Mouse (Mus musculus) frontal cortex, postnatal 10 days (tissue): ENCODE measurements around the gene Scgb1a1.
"Not testable (repeated sequence)": the region's sequence is repeated elsewhere in the genome, so short reads cannot be mapped to it uniquely, and the experiment has no call there.

Source experiments
- DNase-seq, 2 experiments: peaks; one replicate each; pipeline ENCODE4 v3.0.0; 2022; ENCODE audit warnings: low spot score in 2 of 2, mixed read lengths in 1 of 2

Scgb1a1 gene

DNA sequence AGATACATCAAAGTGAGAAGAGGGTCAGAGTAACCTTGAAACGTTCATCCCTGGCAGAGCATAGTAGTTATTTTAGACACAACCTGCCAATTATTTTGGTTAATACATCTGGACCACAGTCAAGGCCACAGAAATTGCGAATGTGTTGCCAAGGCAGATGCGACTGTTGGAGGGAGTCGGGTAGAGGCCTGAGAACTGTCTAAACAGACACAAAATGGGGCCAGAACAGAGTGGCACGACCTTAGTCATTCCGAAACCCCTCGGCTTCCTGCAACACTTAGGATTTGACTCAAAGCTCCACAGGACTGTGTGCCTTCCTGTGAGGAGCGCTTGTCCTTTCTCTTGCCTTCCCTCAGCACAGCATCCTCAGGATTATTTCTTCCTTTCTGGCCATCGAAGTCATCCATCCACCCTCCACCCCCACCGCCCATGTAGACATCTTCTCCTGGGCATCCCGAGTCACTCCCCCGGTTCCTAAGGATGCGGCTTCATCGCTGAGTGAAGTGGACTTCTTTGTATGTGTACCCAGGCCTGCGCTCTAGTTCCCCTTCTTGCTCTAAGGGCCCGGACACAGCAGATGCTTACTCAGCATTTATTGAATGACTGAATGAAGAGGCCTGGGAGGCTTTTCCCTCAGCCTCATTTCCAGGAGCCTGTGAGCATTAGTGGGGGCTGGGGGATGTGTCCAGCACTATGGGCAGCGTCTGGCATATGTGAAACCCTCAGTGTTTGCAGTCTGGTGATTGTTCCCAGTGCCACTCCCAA lies 12.7 kb upstream of the Scgb1a1 start:
- DNase-seq: no peak

DNA sequence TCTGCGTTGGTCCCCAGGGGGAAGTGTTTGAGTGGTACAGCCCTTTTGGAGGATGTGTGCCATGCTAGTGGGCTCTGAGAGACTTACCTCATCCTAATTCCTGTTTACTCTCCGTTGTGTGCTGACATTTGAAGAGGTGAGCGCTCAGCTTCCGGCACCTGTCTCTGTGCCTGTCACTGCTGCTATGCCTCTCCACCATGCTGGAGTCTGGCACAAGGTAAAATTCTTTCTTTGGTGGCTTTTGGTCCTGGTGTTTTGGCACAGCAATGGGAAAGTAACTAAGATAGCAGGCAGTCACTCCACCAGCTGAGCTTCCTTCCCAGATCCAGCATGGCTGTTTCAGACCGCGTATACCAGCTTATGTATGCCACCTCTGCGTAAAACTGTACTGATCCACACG lies 12.0 kb upstream of the Scgb1a1 start:
- no peak for DNase-seq

DNA sequence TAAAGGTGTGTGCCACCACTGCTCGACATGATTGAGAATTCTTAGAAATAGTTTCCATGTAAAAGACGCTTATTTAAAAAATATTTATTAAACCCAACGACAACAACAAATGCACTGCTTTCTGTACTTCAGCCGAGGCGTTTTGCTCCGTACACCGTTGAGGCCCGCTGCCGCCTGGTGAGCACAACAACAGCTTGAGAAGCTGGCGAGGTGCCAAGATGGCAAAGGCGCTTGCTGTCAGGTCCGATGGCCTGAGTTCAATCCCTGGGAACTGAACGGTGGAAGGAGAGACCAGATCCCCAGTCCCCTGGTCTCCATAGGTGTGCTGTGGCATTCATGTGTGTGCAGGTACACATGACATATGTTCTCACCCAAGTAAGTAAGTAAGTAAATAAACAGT lies 9.7 kb upstream of the Scgb1a1 start:
- DNase-seq: no peak

- DNase-seq: no peak
These were observed 7.4 kb upstream of the Scgb1a1 start for GRCm38 (mm10) chr19:9095111-9095510.

- no peak for DNase-seq
These were observed 3.0 kb upstream of the Scgb1a1 start for GRCm38 (mm10) chr19:9090709-9091108.

GRCm38 (mm10) chr19:9090191-9090590 lies 2.4 kb upstream of the Scgb1a1 start:
- no peak for DNase-seq

DNA sequence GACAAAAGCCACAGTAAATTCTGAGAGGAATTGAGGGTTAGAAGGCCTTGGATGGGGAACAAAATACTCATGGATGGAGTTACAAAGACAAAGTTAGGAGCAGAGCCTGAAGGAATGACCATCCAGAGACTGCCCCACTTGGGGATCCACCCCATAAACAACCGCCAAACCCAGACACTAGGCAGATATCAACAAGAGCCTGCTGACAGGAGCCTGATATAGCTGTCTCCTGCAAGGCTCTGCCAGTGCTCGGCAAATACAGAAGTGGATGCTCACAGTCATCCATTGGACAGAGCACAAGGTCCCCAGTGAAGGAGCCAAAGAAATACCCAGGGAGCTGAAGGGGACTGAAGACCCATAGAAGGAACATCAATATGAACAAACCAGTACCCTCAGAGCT lies 3.9 kb downstream of the Scgb1a1 start:
- not testable (repeated sequence) for DNase-seq

- no peak for DNase-seq
These were observed 4.8 kb downstream of the Scgb1a1 start for GRCm38 (mm10) chr19:9083010-9083355.

- DNase-seq: peak; percentile 52 to 75
These were observed 5.4 kb downstream of the Scgb1a1 start for GRCm38 (mm10) chr19:9082191-9083009.

- no peak for DNase-seq
These were observed 6.2 kb downstream of the Scgb1a1 start for GRCm38 (mm10) chr19:9081311-9082190.

DNA sequence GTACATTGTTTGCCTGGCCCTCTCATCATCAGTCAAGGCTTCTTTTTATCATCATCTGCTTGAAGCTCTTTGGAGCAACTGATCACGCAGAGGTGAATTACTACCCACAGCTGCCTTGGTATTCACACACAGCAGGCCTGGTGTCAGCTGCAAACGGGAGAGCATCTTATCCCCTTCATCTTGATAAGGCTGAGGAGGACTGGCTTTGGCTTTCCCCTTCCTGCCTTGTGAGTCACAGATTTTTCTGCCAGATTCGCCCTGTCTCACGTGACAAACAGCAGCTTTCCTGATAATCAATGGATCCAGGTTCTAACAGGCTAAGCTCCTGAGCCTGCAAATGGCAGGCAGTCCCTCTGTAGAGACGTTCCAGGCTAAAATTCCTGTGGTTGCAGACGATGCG lies 7.8 kb downstream of the Scgb1a1 start:
- DNase-seq: no peak

DNA sequence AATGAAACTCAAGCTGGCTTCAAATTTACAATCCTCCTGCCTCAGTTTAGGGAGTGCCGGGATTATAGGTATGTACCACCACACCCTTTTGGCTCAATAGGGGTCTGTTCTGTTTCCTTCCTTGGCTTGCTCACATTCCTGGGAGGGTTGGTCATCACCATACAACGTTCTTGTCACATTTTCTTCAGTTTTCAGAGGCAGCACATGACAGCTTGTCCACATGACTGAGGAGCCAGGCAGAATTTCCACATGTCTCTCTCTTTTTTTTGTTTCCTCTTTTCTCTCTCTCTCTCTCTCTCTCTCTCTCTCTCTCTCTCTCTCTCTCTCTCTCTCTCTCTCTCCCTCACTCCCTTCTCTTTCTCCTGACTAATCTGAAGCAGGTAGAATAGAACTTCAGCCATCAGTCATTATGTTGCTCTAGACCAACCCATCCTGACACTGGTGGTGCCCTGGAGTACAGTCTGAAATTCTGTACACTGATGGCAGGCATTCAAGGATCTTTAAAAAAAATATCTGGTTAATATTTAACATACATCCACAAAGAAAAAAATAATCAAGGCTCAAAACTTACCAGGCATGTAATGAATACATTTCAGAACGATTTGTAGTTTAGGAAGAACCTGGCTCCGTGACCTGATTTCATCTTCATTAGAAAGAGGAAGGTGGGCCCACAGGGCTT lies 10.6 kb downstream of the Scgb1a1 start:
- no peak for DNase-seq

- no peak for DNase-seq
These were observed 11.7 kb downstream of the Scgb1a1 start for GRCm38 (mm10) chr19:9076035-9076434.

GRCm38 (mm10) chr19:9075558-9075957 lies 12.2 kb downstream of the Scgb1a1 start:
- no peak for DNase-seq

GRCm38 (mm10) chr19:9074424-9074823 lies 13.3 kb downstream of the Scgb1a1 start:
- DNase-seq: no peak

DNA sequence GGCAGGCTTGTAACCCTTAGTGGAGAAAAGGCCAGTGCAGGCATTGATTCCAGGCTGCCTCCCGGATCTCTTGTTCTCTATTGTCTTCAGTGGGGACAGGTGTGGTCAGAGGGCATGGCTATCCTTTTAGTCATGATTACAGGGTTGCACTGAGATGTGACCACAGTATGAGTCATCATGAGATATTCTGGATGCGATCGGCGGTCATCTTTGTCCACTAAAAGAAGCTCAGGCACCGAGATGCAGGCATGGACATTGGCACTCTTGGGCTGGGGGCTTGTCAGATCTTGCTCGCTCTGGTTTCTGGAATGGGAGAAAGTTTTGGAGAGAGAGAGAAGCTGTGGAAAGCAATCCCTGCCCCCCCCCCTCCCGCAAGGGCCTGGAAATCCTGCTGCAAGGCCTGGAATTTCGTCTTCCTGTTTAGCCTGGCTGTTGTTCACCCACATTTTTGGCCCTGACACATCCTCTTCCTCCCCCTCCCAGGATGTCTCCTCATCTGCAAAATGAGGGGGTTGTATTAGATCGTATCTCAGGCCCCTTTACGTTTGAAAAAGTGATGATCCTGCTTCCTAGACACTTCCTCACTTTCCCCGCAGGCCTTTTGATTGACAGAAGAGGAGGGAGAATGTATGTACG lies 13.9 kb downstream of the Scgb1a1 start:
- no peak for DNase-seq

GRCm38 (mm10) chr19:9072157-9072530 lies 15.6 kb downstream of the Scgb1a1 start:
- DNase-seq: no peak

DNA sequence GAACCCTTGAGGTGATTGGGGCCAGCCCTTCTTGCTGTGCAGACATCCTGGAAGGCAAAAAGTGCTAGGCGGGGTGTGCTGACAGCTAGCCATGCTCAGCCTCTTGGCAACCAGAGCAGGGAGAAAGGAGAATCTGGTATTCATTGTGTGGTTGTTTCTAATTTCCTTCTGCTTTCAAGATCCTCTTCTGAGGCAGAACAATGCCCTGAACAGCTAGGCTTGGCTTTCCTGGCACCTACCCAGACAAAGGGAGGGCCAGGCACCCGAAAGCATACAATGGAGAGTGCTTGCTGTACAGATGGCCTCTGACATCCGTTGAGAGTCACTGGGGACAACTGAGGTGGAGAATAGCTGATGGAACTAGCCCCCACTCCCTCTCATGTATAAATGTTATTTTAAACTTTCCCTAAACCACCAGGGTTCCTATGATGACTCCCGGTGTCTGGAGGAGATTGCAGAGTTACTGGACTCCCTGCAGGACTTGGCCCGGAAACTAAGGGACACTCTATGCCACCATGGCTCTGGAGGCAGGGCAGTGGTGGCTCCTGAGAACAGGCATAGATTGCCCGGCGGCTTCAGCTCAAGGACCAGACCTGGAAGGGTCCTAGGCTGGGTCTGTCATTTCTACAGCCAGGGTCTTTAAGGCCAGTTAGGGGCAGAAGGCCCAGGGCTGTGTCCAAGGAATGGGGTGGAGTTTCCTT lies 16.2 kb downstream of the Scgb1a1 start:
- peak in 1 of 2 experiments; percentile 41 for DNase-seq

DNA sequence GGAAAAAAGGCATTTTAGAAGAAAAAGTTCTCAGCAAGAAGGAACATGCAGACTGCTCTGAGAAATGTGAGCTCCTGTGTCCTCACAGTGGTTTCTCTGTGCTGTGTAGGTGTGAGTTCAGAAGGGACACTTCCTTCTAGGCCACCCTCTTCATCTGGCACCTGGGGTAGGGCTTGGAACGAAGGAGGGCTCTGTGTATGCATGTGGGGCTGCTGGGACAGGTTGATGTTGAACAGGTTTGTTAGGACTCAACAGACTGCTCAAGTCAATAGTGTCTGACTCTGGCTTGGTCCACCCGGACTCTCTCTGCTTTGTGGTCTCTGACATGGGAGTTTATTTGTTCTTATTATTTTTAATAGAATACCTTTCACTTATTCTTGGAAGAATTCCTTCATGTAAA lies 17.4 kb downstream of the Scgb1a1 start:
- no peak for DNase-seq

GRCm38 (mm10) chr19:9069687-9070307 lies 18.0 kb downstream of the Scgb1a1 start:
- peak in 1 of 2 experiments; percentile 34 for DNase-seq
